Mouse (Mus musculus) liver, embryonic 14.5 days (tissue): ENCODE results near the gene Klhl32. TPM values are rescaled to one million over a fixed set of nuclear protein-coding genes. Genes with fewer than 3 reads are reported as not detected.

Source experiments
- ATAC-seq: fragments of 200-750 bp; cut with Nextera tagmentation; 2 replicates; pipeline ENCODE4 v1.8.0; 2017; ENCODE audit warnings: moderate number of reproducible peaks, mild to moderate bottlenecking, moderate library complexity; ENCODE audit not compliant: insufficient read depth
- DNase-seq, 3 experiments: peaks; one replicate each; pipeline ENCODE4 v3.0.0-alpha.2; 2012 to 2013; ENCODE audit warnings: low read depth in 3 of 3, low spot score in 3 of 3
- H3K27ac ChIP-seq: fragments of 300-500 bp; sonication (generic); 2 replicates; pipeline ENCODE4 v1.5.1; 2014; ENCODE audit warnings: moderate library complexity, mild to moderate bottlenecking, control low read depth, inconsistent platforms
- H3K27me3 ChIP-seq: fragments of 300-500 bp; sonication (generic); 2 replicates; pipeline ENCODE4 v1.6.1; 2014; ENCODE audit warnings: mild to moderate bottlenecking, low read length, moderate library complexity; ENCODE audit not compliant: control insufficient read depth, insufficient read depth
- H3K36me3 ChIP-seq: fragments of 300-500 bp; sonication (generic); replicated peaks from 2 replicates; pipeline ENCODE4 v1.6.1; 2014; ENCODE audit warnings: low read depth; ENCODE audit not compliant: control insufficient read depth, insufficient read depth
- H3K4me1 ChIP-seq, 2 experiments: fragments of 200-500 bp in 1 of 2; fragments of 300-500 bp in 1 of 2; sonication (generic) in 1 of 2; replicated peaks; 2 replicates each; pipeline ENCODE4 v1.6.1; 2012 to 2014; ENCODE audit warnings: antibody characterized with exemption in 1 of 2, inconsistent platforms in 1 of 2, low read length in 1 of 2; ENCODE audit not compliant: control insufficient read depth in 2 of 2, insufficient read depth in 2 of 2
- H3K4me2 ChIP-seq: fragments of 300-500 bp; sonication (generic); 2 replicates; pipeline ENCODE4 v1.6.1; 2014; ENCODE audit warnings: low read depth, mild to moderate bottlenecking, control low read depth, moderate library complexity
- H3K4me3 ChIP-seq, 2 experiments: fragments of 200-500 bp in 1 of 2; fragments of 300-500 bp in 1 of 2; sonication (generic) in 1 of 2; 2 replicates each; pipeline ENCODE4 v1.5.1; 2012 to 2014; ENCODE audit warnings: low read depth in 2 of 2, low read length in 2 of 2, mild to moderate bottlenecking in 2 of 2, control low read depth in 1 of 2, inconsistent platforms in 1 of 2, moderate library complexity in 1 of 2; ENCODE audit not compliant: insufficient read depth in 1 of 2
- H3K9ac ChIP-seq: fragments of 300-500 bp; sonication (generic); replicated peaks from 2 replicates; pipeline ENCODE4 v1.6.1; 2014; ENCODE audit warnings: mild to moderate bottlenecking, control low read depth, moderate library complexity
- H3K9me3 ChIP-seq: fragments of 300-500 bp; sonication (generic); 2 replicates; pipeline ENCODE4 v1.6.1; 2016; ENCODE audit warnings: low read length, mixed read lengths; ENCODE audit not compliant: control insufficient read depth
- CTCF ChIP-seq: IDR thresholded peaks from 2 replicates; pipeline ENCODE4 v1.5.1; 2016; ENCODE audit warnings: antibody characterized with exemption, low read depth, control low read depth
- EP300 ChIP-seq: IDR thresholded peaks from 2 replicates; pipeline ENCODE4 v1.6.1; 2016; ENCODE audit warnings: antibody characterized with exemption, low read depth
- WGBS: fragments of 180-500 bp; shearing (Covaris S2); extraction: QIAGEN DNeasy Blood & Tissue Kit; methylation state at CpG from one replicate; pipeline ENCODE4 v1.1.7; 2014; ENCODE audit not compliant: insufficient replicate concordance; 5-methylcytosine and 5-hydroxymethylcytosine counted together
- polyA plus RNA-seq, 2 experiments: library from polyadenylated mRNA; depleted of rRNA in 1 of 2; stranded (reverse) in 1 of 2; unstranded in 1 of 2; fragments of >200 nt; fragmentation: Nextera tagmentation in 1 of 2; extraction: Ambion mirVana in 1 of 2; gene quantifications; 2 replicates each; pipeline versions ENCODE4 v1.2.1 to v1.2.3; 2012 to 2014

Gene Klhl32
- polyA plus RNA-seq, 2 experiments: 0.01 to 0.14 TPM

DNA sequence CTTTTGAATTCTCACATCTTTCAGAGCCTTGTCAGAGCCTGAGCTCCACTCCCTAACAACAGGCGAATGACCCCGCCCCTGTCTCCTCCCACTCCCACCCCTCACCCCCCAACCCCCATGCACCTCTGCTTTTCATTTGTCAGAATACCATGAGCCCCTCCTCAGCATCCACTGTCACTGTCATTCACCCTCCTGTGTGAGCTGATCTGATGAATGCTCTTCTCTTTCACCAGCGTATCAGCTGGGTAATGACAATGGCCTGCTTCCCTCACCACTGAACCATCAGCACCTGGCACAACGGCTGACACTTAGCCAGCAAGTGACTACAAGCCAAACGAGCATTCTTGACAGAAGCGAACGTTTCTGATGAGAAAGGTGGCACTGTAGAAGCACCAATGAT, 15.4 kb downstream of the Klhl32 start:
- DNase-seq (no peak), ATAC-seq (no peak)
- no peak overlapping the region for H3K4me3 ChIP-seq
- no peaks in the 10 kb centered on the region for H3K9me3 ChIP-seq
- no peak overlapping the region for H3K9ac ChIP-seq
- no peaks in the 10 kb centered on the region for H3K36me3 ChIP-seq
- H3K27ac ChIP-seq: no peak overlapping the region
- 36% methylated on average over 7 of the region's 7 CpGs for WGBS
- H3K27me3 ChIP-seq: no peaks in the 10 kb centered on the region
- no peak overlapping the region for H3K4me2 ChIP-seq
- no peaks in the 10 kb centered on the region for H3K4me1 ChIP-seq
- TF ChIP-seq CTCF (no peak), EP300 (no peak)

GRCm38 (mm10) chr4:24808316-24808715, 42.6 kb downstream of the Klhl32 start:
- Histone ChIP-seq H3K27me3 (no peaks in the 10 kb centered on the region), H3K9me3 (no peaks in the 10 kb centered on the region), H3K36me3 (no peaks in the 10 kb centered on the region), H3K4me2 (no peak overlapping the region), H3K4me1 (no peaks in the 10 kb centered on the region), H3K4me3 (no peak overlapping the region), H3K9ac (no peak overlapping the region), H3K27ac (no peak overlapping the region)
- ATAC-seq: no peak
- DNase-seq: no peak
- no peak for TF ChIP-seq EP300
- no peak for TF ChIP-seq CTCF
- WGBS: 63% methylated on average over 1 of the region's 1 CpGs

DNA sequence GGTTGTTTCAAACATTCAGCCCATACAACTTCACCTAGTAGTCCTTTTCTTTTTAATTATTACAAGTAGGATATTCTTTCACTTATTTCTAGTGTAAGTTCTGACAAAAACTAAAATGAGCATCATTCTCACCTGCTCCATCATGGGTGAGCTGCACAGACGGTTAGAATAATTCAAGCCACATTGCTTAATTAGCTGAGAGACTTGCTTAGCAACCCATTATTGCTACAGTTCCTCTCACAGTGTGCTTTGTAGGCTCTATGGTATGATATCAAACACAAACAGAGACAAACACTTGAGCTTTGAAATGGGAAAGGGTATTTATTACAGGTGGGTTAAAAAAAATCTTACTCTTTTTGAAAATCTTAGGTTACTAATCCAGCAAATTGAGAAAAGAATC, 49.0 kb downstream of the Klhl32 start:
- Histone ChIP-seq H3K27me3 (no peaks in the 10 kb centered on the region), H3K9ac (no peak overlapping the region), H3K9me3 (no peaks in the 10 kb centered on the region), H3K4me2 (no peak overlapping the region), H3K4me1 (no peaks in the 10 kb centered on the region), H3K27ac (no peak overlapping the region), H3K4me3 (no peak overlapping the region), H3K36me3 (no peaks in the 10 kb centered on the region)
- 59% methylated on average over 1 of the region's 1 CpGs for WGBS
- ATAC-seq (no peak), DNase-seq (no peak)
- TF ChIP-seq EP300 (no peak), CTCF (no peak)

DNA sequence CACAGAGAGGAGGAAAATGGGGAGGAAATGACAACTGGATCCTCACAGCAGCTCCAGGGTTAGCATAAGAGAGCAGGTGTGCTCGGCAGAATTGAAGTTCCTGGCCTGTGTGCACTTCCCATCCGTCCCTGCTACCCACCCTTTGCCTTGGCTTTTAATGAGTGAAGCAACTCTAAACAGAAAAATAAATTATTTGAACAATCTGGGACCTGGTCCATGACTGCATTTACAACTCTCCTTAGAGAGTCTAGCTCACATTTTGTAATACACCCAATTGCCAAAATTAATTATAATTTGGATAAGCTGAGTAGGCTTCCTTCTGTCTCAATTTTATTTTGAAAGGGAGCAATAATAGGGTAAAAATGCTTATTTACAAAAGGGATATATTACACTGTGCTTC, 49.6 kb downstream of the Klhl32 start:
- Histone ChIP-seq H3K27me3 (no peaks in the 10 kb centered on the region), H3K9me3 (no peaks in the 10 kb centered on the region), H3K4me3 (no peak overlapping the region), H3K4me1 (no peaks in the 10 kb centered on the region), H3K27ac (no peak overlapping the region), H3K36me3 (no peaks in the 10 kb centered on the region), H3K4me2 (no peak overlapping the region), H3K9ac (no peak overlapping the region)
- no peak for TF ChIP-seq CTCF
- no peak for TF ChIP-seq EP300
- DNase-seq (no peak), ATAC-seq (no peak)
- 30% methylated on average over 2 of the region's 2 CpGs for WGBS

- 68% methylated on average over 9 of the region's 9 CpGs for WGBS
- no peak for TF ChIP-seq CTCF
- no peak for TF ChIP-seq EP300
Observed at GRCm38 (mm10) chr4:24800345-24800936, 50.5 kb downstream of the Klhl32 start.

DNA sequence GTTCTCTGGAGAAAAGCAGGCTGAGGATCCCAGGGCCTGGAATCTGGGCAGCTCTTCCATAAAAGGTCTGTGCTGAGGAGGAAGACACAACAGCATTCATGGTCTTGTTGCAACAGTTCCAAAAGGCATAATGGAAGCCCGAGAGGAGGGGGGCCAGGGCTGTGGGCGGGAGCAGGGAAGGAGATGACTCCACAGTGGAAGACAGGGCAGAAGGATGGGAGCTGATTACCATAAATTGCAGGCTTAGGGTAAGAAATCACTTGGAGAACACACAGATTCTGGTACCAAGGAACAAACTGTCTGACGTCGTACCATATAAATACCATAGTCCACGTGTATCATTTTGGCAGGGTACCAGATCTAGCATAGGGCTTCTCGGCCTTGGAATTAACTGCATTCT, 51.9 kb downstream of the Klhl32 start:
- 66% methylated on average over 6 of the region's 6 CpGs for WGBS
- Histone ChIP-seq H3K9me3 (no peaks in the 10 kb centered on the region), H3K27ac (no peak overlapping the region), H3K9ac (no peak overlapping the region), H3K27me3 (no peaks in the 10 kb centered on the region), H3K4me3 (no peak overlapping the region), H3K4me1 (no peaks in the 10 kb centered on the region), H3K36me3 (no peaks in the 10 kb centered on the region), H3K4me2 (no peak overlapping the region)
- ATAC-seq (no peak), DNase-seq (no peak)
- TF ChIP-seq EP300 (no peak), CTCF (no peak)

More at GRCm38 (mm10) chr4:24800345-24800936, 50.5 kb downstream of the Klhl32 start:
- H3K4me2 ChIP-seq: no peak overlapping the region
- H3K27ac ChIP-seq: no peak overlapping the region
- no peaks in the 10 kb centered on the region for H3K9me3 ChIP-seq
- no peaks in the 10 kb centered on the region for H3K27me3 ChIP-seq
- H3K4me3 ChIP-seq: no peak overlapping the region
- ATAC-seq (no peak), DNase-seq (no peak)
- no peaks in the 10 kb centered on the region for H3K36me3 ChIP-seq
- H3K4me1 ChIP-seq: no peaks in the 10 kb centered on the region
- H3K9ac ChIP-seq: no peak overlapping the region
